Mouse (Mus musculus): ENCODE measurements around the gene Plekhm3.

Plekhm3 gene

GRCm38 (mm10) chr1:64817709-64818108, 138.9 kb downstream of the Plekhm3 start:
- DNase-seq = no peak

GRCm38 (mm10) chr1:64813182-64813581, 143.4 kb downstream of the Plekhm3 start:
- DNase-seq = no peak

GRCm38 (mm10) chr1:64811956-64812355, 144.7 kb downstream of the Plekhm3 start:
- no peak for DNase-seq

- no peak for DNase-seq
Measured at GRCm38 (mm10) chr1:64809085-64809484, 147.5 kb downstream of the Plekhm3 start.

- no peak for DNase-seq
Measured at GRCm38 (mm10) chr1:64807766-64808165, 148.9 kb downstream of the Plekhm3 start.

- no peak for DNase-seq
Measured at GRCm38 (mm10) chr1:64805217-64805616, 151.4 kb downstream of the Plekhm3 start.

GRCm38 (mm10) chr1:64802631-64803030, 154.0 kb downstream of the Plekhm3 start:
- no peak for DNase-seq

- no peak for DNase-seq
Measured at GRCm38 (mm10) chr1:64797621-64798020, 159.0 kb downstream of the Plekhm3 start.

GRCm38 (mm10) chr1:64796867-64797582, 159.6 kb downstream of the Plekhm3 start:
- DNase-seq = no peak

GRCm38 (mm10) chr1:64795284-64796040, 161.2 kb downstream of the Plekhm3 start:
- DNase-seq = no peak

- DNase-seq = no peak
Measured at GRCm38 (mm10) chr1:64794096-64794495, 162.5 kb downstream of the Plekhm3 start.

GRCm38 (mm10) chr1:64793234-64793530, 163.4 kb downstream of the Plekhm3 start:
- no peak for DNase-seq

- no peak for DNase-seq
Measured at GRCm38 (mm10) chr1:64792521-64793233, 163.9 kb downstream of the Plekhm3 start.

GRCm38 (mm10) chr1:64791826-64792225, 164.8 kb downstream of the Plekhm3 start:
- DNase-seq = peak; percentile 42

GRCm38 (mm10) chr1:64790806-64791790, 165.5 kb downstream of the Plekhm3 start:
- no peak for DNase-seq

GRCm38 (mm10) chr1:64787701-64788515, 168.7 kb downstream of the Plekhm3 start:
- DNase-seq = no peak

GRCm38 (mm10) chr1:64779863-64780262, 176.8 kb downstream of the Plekhm3 start:
- no peak for DNase-seq

GRCm38 (mm10) chr1:64779415-64779814, 177.2 kb downstream of the Plekhm3 start:
- no peak for DNase-seq

- DNase-seq = no peak
Measured at GRCm38 (mm10) chr1:64773305-64773704, 183.3 kb downstream of the Plekhm3 start.

GRCm38 (mm10) chr1:64770169-64770568, 186.5 kb downstream of the Plekhm3 start:
- DNase-seq = no peak

- DNase-seq = no peak
Measured at GRCm38 (mm10) chr1:64761646-64762045, 195.0 kb downstream of the Plekhm3 start.

GRCm38 (mm10) chr1:64757766-64758165, 198.9 kb downstream of the Plekhm3 start:
- DNase-seq = no peak
